Mouse (Mus musculus) left cerebral cortex, adult 2 months (tissue): ENCODE data around the gene Micu1. TPM values are rescaled to one million over a fixed set of nuclear protein-coding genes. Genes with fewer than 3 reads are reported as not detected.

Experiments used
- DNase-seq, 2 experiments: peaks; one replicate each; pipeline ENCODE4 v3.0.0; 2021 to 2022; ENCODE audit warnings: low spot score in 2 of 2, mixed read lengths in 1 of 2; ENCODE audit errors: extremely low spot score in 1 of 2
- H3K27ac ChIP-seq: fragments of 200-600 bp; 2 replicates; pipeline ENCODE4 v1.8.1; 2022
- H3K4me3 ChIP-seq: fragments of 200-600 bp; 2 replicates; pipeline ENCODE4 v1.8.1; 2022
- CTCF ChIP-seq: fragments of 200-600 bp; IDR thresholded peaks from 2 replicates; pipeline ENCODE4 v1.8.1; 2022; ENCODE audit warnings: antibody characterized with exemption, mild to moderate bottlenecking, moderate library complexity
- intact Hi-C: fragments of 180-260 bp; cut with DNase I; formaldehyde crosslinking; loops from one replicate; pipeline ENCODE4 v1.15.1; 2025
- total RNA-seq, 2 experiments: library from RNA; stranded (reverse); gene quantifications; 2 replicates each; pipeline ENCODE4 v1.2.3; 2021

Gene Micu1
- total RNA-seq, 2 experiments from 2014 or later, result 85.2 to 89.9 TPM

DNA sequence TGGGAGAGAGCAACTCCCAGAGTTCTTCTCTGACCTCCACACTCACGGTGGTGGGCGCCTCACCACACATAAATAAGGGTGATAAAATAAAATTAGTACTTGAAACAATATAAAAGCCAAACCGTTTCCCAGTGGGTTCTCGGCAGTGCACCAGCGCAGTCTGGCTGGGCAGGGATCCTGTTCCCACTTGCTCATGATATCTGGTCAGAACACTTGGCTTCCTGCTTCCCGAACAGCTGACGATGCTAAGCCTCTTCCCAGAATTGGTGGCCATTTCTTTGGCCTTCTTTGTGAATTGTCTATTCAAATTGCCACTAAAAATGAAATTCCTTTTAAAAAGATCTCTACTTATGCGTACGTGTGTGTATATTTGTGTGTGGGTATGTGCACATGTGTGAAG, 27.0 kb downstream of the Micu1 start:
- intact Hi-C loops, result no loop called here
- Histone ChIP-seq H3K27ac (no peak overlapping the region), H3K4me3 (no peak overlapping the region)
- no peak for DNase-seq
- TF ChIP-seq CTCF, result no peak

DNA sequence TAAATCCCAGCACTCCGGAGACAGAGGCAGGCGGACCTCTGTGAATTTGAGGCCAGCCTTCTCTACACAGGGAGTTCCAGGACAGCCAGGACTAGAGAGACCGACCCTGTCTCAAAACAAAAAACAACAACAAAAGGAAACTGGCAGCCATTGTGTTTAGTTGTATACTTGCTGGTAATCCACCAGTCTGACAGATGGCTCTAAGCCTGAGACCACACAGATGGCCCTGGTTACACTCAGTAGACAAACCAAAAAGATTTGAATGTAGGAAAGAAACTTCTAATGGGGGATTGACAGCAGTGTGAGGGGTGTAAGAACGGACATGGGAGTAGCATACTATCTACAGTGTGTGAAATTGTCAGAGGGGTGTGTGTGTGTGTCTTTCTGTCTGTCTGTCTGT, 27.6 kb downstream of the Micu1 start:
- no peak overlapping the region for H3K4me3 ChIP-seq
- TF ChIP-seq CTCF, result no peak
- intact Hi-C loops, result no loop called here
- H3K27ac ChIP-seq, result no peak overlapping the region
- DNase-seq, result no peak

DNA sequence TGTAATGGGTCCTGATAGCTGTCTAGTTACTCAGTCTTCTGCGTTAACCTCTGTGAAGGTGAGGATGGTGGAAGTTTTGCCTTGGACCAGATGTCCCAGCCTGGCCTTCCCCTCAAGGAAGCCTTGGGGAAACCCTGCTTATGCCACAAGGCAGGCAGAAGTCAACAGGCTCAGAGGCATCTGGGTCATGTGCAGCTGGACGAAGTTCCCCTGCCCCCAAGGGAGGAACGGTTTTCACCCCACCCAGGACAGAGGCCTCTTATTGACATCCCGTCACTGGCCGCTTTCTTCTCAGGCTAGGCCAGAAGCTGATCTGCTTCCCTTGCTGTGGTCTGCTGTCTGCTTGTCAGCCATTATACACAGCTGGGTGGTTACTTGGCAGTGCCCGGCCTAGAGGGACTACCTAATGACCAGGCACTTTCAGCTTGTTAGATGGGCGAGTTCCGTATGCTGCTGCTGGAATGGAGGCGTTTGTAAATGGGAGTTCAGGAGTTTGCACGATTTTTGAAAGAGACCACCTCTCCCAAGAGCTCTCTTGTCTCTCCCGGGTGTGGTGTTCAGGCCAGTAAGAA, 33.8 kb downstream of the Micu1 start:
- H3K27ac ChIP-seq, result no peak overlapping the region
- intact Hi-C loops, result no loop called here

DNA sequence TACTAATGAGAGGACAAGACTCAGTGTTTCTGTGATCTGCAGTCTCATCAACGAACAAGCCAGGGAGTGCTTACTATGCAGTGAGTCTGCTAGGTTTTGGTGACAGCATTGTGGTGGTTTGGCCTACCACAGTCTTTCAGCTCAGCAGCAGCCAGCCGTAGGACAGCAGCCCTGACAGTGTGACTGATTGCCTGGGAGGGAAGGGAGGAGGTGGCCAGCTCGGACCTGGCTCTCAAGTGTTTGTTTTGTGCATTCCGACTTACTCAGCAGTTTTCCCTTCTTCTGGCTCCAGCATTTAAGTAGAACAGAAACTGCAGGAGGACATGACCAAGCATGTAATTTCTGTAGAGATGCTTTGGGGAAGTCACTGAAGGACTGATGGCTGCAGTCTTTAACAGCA, 39.2 kb downstream of the Micu1 start:
- TF ChIP-seq CTCF, result no peak
- H3K27ac ChIP-seq, result no peak overlapping the region
- intact Hi-C loops, result no loop called here

More for the DNA sequence above, 33.8 kb downstream of the Micu1 start:
- no peak for DNase-seq
- no peak for TF ChIP-seq CTCF
- no peak overlapping the region for H3K4me3 ChIP-seq

DNA sequence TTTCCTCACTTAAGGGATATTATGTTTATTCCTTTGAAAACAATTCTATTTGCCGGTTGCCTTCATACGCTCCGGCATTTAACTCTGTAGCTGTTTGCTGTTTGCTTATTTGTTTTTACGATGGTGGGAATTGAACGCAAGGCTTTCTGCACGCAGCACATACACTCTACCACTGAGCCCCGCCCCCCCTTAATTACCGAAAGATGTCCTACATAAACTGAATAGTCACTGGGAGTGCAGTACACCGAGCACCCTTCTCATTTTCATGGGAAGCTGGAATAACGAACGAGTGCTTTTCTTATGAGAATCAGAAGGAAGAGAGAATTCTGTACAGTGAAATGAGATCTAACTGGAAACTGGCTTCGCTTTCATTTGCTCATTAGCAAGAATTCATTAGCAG, 41.1 kb downstream of the Micu1 start:
- DNase-seq, result no peak
- TF ChIP-seq CTCF, result no peak
- H3K4me3 ChIP-seq, result no peak overlapping the region
- intact Hi-C loops, result no loop called here
- H3K27ac ChIP-seq, result no peak overlapping the region

More for the DNA sequence above, 39.2 kb downstream of the Micu1 start:
- no peak for DNase-seq
- no peak overlapping the region for H3K4me3 ChIP-seq

DNA sequence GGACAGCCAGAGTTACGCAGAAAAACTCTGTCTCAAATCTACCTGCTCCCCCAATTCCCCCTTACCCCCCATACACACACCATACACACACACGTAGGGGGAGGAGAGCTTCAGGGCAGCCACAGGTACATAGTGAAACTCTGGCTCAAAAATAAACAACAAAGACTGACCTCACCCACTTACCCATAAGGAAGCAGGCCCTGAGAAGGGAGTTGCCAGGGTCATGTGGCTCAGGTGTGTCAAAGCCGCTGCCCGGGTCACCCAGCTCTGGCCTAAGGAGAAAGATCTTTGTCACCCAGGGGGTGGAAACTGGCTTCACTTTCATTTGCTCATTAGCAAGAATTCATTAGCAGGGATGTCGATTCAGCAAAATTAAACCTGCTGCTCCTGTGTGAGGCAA, 41.7 kb downstream of the Micu1 start:
- H3K27ac ChIP-seq, result no peak overlapping the region
- H3K4me3 ChIP-seq, result no peak overlapping the region
- no peak for DNase-seq
- no peak for TF ChIP-seq CTCF
- intact Hi-C loops, result no loop called here

DNA sequence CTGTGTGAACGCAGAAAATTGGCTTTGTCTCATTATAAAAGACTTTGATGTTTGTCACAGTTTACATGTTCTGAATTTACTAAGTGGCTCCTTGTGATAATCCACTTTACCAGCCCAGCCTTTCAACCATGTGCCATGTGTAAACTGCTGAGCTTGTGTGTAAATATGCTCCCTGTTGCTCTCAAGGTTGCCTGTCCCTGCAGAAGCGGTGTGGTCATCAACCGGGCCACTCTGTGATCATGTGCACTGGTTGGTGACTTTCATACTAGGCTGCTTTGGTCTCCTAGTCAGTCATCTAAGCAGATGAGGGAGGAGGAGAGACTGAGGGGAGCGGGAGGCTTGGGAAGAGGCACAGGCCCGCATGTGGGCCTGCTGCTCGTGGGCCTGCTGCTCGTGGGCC, 45.1 kb downstream of the Micu1 start:
- Histone ChIP-seq H3K4me3 (no peak overlapping the region), H3K27ac (no peak overlapping the region)
- no peak for TF ChIP-seq CTCF
- DNase-seq, result no peak
- intact Hi-C loops, result no loop called here

DNA sequence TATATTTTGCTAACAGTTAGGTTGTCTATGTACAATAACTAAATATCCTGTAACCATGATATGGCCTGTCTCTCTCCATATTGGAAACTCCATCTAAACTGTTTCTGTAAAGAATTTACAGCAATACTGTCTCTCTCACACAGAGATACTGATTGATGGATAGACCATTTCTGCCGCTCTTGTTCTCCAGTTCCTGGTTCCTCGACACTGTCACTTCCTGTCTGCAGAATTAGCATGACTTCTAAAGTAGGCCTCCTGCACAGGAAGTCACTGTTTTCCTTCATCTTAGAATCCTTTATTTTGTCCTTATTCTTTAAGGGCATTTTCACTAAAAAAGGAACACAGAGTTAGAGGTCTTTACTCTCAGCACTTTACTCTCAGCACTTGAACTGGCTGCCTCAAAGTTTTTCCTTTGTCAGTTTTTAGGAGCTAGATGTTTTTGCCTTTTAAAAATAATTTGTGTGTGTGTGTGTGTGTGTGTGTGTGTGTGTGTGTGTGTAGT, 46.5 kb downstream of the Micu1 start:
- DNase-seq, result no peak
- Histone ChIP-seq H3K27ac (no peak overlapping the region), H3K4me3 (no peak overlapping the region)
- intact Hi-C loops, result no loop called here
- no peak for TF ChIP-seq CTCF

DNA sequence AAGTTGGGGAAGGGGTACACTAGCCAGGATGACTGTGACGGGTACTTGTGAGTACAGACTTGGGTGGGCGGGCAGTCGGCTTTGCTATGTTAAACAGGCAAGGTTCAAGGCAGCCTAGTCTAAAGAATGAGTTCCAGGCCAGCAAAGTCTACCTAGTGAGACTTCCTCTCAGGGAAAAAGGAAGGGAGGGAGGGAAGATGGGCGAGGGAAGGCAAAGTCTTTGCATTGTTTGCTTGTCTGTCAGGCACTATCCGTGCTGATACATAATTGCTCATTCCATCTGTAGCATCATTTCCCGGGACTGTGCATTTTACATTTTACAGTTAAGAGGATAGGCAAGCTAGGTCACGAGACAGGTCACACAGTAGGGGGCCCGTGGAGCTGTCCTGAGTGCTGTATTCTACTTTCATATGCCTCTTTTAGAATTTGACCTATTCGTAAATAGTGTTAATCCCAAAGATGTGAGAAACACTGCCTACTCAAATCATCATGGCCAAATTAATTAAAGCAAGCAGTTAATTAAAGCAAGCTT, 51.3 kb downstream of the Micu1 start:
- TF ChIP-seq CTCF, result no peak
- intact Hi-C loops, result no loop called here
- no peak for DNase-seq
- Histone ChIP-seq H3K4me3 (no peak overlapping the region), H3K27ac (no peak overlapping the region)

DNA sequence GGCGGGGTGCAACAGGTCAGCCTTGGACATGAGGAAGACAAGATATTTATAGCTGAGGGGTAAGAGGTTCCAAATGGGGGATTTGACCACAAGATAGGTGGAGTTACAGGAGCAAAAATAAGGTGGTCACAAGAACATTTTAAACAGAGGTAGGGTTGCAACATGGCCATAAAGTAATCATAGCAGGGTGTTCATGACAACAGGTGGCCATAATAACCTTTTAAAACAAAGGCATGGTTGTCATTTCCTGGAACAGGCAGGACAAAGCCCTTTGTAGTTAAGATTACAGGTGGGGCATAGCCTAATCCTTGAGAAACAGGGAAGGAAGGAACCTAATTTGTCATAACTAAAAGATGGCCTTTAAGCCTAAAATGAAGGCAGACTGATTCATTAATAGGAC, 51.8 kb downstream of the Micu1 start:
- DNase-seq, result no peak
- TF ChIP-seq CTCF, result no peak
- H3K27ac ChIP-seq, result no peak overlapping the region
- intact Hi-C loops, result no loop called here
- no peak overlapping the region for H3K4me3 ChIP-seq

DNA sequence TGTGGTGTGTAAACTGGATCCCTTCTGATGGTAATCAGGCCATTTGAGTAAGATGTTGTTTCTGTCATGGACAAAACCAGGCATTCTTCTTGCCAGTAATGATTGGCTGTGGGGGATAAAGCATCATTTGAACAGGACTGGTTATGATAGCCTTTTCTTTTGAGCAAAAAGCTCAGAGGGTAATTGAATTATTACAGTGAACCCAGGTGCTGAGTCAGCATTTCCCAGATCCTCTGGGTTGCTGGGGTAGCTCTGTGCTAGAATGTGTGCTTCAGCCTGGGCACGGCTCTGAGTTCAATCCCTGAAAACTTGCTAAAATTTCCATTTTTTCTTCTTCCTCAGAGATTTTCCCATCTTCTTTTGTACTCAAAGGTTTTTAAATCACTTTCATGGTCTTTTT, 52.6 kb downstream of the Micu1 start:
- TF ChIP-seq CTCF, result no peak
- Histone ChIP-seq H3K27ac (no peak overlapping the region), H3K4me3 (no peak overlapping the region)
- intact Hi-C loops, result no loop called here
- DNase-seq, result no peak

DNA sequence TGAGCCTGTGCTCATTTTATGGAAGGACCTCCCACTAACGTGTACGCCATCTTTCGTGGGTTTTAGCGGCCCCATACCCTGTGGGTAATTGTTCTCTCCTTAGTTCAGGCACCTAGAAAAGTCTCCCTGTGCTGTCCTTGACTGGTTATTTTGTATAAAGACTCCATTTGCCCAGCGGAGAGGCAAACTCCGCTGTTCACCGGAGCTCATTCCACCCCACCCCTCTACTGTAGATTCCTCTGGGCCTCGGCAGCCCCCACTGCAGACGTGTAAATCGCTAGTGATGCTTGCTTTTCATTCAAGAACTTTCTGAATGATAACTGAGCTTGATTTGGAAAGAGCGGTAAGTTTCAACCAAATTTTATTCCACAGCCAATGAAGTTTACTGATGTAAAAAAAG, 53.4 kb downstream of the Micu1 start:
- Histone ChIP-seq H3K4me3 (no peak overlapping the region), H3K27ac (no peak overlapping the region)
- DNase-seq, result no peak
- no peak for TF ChIP-seq CTCF
- intact Hi-C loops, result no loop called here

DNA sequence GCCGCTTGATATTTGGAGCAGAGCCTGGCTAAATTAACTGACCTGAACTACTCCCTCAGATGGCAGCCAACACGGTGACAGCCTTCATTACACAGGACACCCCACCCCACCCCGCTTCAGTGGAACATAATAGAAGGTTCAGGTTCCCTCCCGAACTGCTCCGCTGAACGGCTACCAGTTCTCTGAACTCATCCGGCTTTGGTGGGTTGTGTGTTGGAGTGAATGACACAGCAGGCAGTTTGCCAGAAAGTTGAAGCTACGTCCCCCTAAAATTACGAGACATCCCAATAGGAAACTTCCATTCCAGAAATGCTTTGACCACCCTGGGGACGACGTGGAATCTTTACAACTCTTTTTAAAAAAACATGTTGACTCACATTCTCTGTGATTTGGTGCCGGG, 53.8 kb downstream of the Micu1 start:
- no peak for TF ChIP-seq CTCF
- no peak for DNase-seq
- no peak overlapping the region for H3K27ac ChIP-seq
- intact Hi-C loops, result no loop called here
- H3K4me3 ChIP-seq, result no peak overlapping the region
